Mouse (Mus musculus) embryo, embryonic 10 days (tissue): ENCODE measurements around the gene Kars.

Source experiments
- DNase-seq: peaks from one replicate; pipeline ENCODE4 v3.0.0-alpha.2; 2015; ENCODE audit warnings: low spot score

Kars gene

DNA sequence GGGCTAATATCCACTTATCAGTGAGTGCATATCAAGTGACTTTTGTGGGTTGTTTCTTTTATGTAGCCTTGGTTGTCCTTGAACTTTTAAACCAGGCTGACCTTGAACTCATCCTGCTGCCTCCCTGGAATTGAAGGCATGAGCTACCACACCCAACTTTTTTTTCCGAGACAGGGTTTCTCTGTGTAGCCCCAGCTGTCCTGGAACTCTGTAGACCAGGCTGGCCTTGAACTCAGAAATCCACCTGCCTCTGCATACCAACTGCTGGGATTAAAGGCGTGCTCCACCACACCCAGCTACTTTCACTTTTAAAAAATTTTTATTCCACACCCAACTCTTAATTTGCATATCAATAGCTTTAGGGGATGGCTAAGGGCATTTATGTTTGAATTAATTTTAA lies 67.6 kb downstream of the Kars start:
- no peak for DNase-seq
